Mouse (Mus musculus) bone marrow, adult 2 months (tissue): Measurements from ENCODE around the gene Gm45337. TPM values are rescaled to one million over a fixed set of nuclear protein-coding genes. Genes with fewer than 3 reads are reported as not detected.
"Not testable (repeated sequence)": the region's sequence is repeated elsewhere in the genome, so short reads cannot be mapped to it uniquely, and the experiment has no call there.

Source experiments
- H3K27ac ChIP-seq: fragments of 200-500 bp; 2 replicates; pipeline ENCODE4 v1.5.1; 2012; ENCODE audit warnings: low read depth, mild to moderate bottlenecking, control low read depth, inconsistent platforms, low read length; ENCODE audit not compliant: control insufficient read depth, poor library complexity, insufficient read depth
- H3K4me1 ChIP-seq: fragments of 200-500 bp; 2 replicates; pipeline ENCODE4 v1.6.1; 2011; ENCODE audit warnings: low read length; ENCODE audit not compliant: control insufficient read depth, insufficient read depth
- H3K4me3 ChIP-seq: fragments of 200-500 bp; replicated peaks from 2 replicates; pipeline ENCODE3; 2011; ENCODE audit warnings: mild to moderate bottlenecking, low read depth, low read length, control low read depth; ENCODE audit not compliant: control insufficient read depth
- CTCF ChIP-seq: fragments of 200-500 bp; IDR thresholded peaks from 2 replicates; pipeline ENCODE4 v1.5.1; 2011; ENCODE audit warnings: low read length, control low read depth; ENCODE audit not compliant: control insufficient read depth, insufficient read depth
- POLR2A ChIP-seq: fragments of 200-500 bp; IDR thresholded peaks from 2 replicates; pipeline ENCODE4 v1.6.1; 2011; ENCODE audit warnings: low read depth, mild to moderate bottlenecking, control low read depth, low read length, borderline replicate concordance; ENCODE audit not compliant: control insufficient read depth
- WGBS: fragments of 180-500 bp; shearing (Covaris S2); methylation state at CpG from one replicate; pipeline ENCODE4 v1.1.7; 2018; 5-methylcytosine and 5-hydroxymethylcytosine counted together
- polyA plus RNA-seq: library from polyadenylated mRNA; stranded (reverse); fragments of >200 nt; gene quantifications from 2 replicates; pipeline ENCODE4 v1.2.4, GENCODE M21; 2011; ENCODE audit warnings: low replicate concordance; ENCODE audit not compliant: missing spikeins, insufficient read depth, insufficient read length

Gm45337 gene
- not detected in 2 replicates for polyA plus RNA-seq

DNA sequence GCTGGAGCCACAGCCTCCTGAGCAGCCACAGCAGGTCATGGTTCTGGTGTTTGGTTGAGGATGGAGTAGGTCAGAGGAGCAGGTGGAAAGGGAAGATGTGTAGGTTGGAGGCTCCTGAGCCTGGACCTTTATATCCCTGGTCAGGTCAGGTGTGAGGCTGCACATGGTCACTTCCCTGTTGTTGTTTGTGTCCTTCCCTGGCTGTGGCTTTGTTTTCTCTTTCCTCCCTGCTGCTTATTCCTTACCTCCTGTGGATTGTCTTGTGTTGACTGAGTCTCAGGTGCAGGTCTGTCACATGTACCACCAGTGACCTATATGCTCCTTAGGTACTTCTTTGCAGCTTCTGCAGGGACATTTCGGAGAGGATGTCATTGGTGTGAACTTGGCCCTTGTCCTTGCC, at the start of gene Gm45337:
Gene Gm45337 (minus strand): TSS at position 101 of the 400 bp plus-strand sequence.
- H3K27ac ChIP-seq = no peak within 1 kb of the TSS
- WGBS = 62% methylated on average over 1 of the region's 1 CpGs
- no peak within 1 kb of the TSS for H3K4me3 ChIP-seq
- H3K4me1 ChIP-seq = no peaks in the 10 kb centered on the region
- TF ChIP-seq CTCF (no peak), POLR2A (no peak)

DNA sequence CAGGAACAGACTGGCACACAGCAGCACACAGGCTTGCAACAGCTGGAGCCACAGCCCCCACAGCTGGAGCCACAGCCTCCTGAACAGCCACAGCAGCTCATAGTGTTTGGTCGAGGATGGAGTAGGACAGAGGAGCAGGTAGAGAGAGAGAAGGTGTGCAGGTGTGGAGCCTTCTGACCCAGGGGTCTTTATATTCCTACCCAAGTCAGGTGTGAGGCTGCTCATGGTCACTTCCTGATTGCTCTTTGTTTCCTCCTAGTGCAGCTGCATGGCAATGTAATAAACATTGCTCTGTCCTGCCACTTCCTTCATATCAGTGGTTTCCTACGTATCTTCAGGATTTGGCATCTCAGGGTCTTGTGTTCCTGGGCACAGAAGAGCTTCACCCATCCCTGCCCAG, 45.9 kb upstream of the Gm45337 start, which contains the start of gene Gm10153:
Gene Gm10153 (minus strand): TSS at position 101 of the 400 bp plus-strand sequence.
- no peak within 1 kb of the TSS for H3K27ac ChIP-seq
- no peak within 1 kb of the TSS for H3K4me3 ChIP-seq
- WGBS = 33% methylated on average over 2 of the region's 2 CpGs
- no peak for TF ChIP-seq CTCF
- TF ChIP-seq POLR2A = no peak
- H3K4me1 ChIP-seq = no peaks in the 10 kb centered on the region

GRCm38 (mm10) chr7:142188156-142188555, 43.7 kb upstream of the Gm45337 start:
- Histone ChIP-seq H3K27ac (no peak overlapping the region), H3K4me3 (no peak overlapping the region), H3K4me1 (no peaks in the 10 kb centered on the region)
- WGBS = 63% methylated on average over 2 of the region's 2 CpGs
- TF ChIP-seq POLR2A = no peak
- no peak for TF ChIP-seq CTCF

DNA sequence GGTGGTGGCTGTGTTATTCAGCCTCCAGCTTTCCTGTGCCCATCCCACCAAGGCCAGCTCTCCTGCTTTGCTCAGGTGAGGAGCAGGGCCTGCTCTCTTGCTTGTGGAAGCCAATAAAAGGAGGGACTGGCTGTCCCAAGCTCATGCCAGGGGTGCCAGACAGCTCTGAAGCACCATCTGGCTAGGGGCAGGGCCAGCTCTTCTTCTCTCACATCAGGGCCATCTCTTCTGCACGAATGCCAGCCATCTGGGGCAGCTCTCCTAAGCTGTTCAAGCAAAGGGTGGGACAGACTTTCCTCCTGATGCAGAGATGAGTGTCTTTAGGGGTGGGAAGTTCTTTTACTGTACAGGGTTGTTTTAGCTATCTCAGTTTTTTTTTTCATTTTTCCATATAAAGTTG, 36.6 kb upstream of the Gm45337 start:
- Histone ChIP-seq H3K27ac (no peak overlapping the region), H3K4me1 (no peaks in the 10 kb centered on the region), H3K4me3 (no peak overlapping the region)
- TF ChIP-seq POLR2A (no peak), CTCF (no peak)
- WGBS = 48% methylated on average over 1 of the region's 1 CpGs

DNA sequence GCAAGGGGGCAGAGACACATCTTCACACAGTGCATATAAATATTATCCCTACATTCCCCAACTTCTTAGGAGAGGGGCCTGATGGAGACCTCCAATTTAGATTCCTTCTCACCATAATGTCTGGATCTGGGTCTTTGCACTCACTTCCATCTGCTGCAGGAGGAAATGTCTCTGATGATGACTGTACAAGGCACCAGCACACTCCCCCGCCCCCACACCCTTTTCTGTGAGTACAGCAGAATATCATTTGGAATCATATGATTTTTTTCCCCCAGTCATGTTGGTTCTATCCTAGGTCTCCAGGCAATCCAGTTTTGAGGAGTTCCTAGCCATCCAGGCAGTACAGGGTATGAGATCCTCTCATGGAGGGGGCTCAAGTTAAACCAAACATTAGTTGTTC, 34.3 kb upstream of the Gm45337 start:
- no peak for TF ChIP-seq CTCF
- no peak for TF ChIP-seq POLR2A
- 83% methylated on average over 1 of the region's 1 CpGs for WGBS
- H3K27ac ChIP-seq = no peak overlapping the region

GRCm38 (mm10) chr7:142175905-142176304, 31.5 kb upstream of the Gm45337 start, which contains the start of gene Krtap5-2:
Gene Krtap5-2 (minus strand): TSS chr7:142176005.
- not testable (repeated sequence) for H3K4me1 ChIP-seq, H3K27ac ChIP-seq, H3K4me3 ChIP-seq

More for the DNA sequence above, 34.3 kb upstream of the Gm45337 start:
- Histone ChIP-seq H3K4me1 (no peaks in the 10 kb centered on the region), H3K4me3 (no peak overlapping the region)

GRCm38 (mm10) chr7:142169836-142170235, 25.4 kb upstream of the Gm45337 start:
- Histone ChIP-seq H3K4me3 (no peak overlapping the region), H3K4me1 (no peaks in the 10 kb centered on the region)

GRCm38 (mm10) chr7:142165639-142166038, 21.2 kb upstream of the Gm45337 start, which contains the start of gene Gm4553:
Gene Gm4553 (minus strand): TSS chr7:142165739.
- H3K4me3 ChIP-seq, H3K27ac ChIP-seq, H3K4me1 ChIP-seq: not testable (repeated sequence)

More at GRCm38 (mm10) chr7:142169836-142170235, 25.4 kb upstream of the Gm45337 start:
- H3K27ac ChIP-seq = no peak overlapping the region
- TF ChIP-seq POLR2A (no peak), CTCF (no peak)
- WGBS = 43% methylated on average over 3 of the region's 3 CpGs

DNA sequence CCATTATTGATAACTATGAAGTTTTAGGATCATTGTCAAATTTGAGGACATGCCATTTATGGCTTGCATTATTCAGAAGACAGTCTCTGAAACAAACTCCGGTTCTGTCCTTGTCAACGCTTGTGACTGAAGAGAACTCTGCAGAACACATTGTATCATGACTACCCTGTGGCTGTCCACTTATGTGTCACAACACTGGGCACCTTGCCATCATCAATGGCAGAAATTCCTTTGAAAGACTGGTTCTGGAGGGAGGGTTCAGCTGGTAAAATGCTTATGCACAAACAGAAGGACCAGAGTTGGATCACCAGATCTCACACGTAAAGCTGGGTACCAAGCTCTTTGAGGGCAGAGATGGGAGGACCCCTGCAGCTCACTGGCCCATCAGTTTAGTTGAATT, 15.0 kb upstream of the Gm45337 start:
- TF ChIP-seq POLR2A = no peak
- TF ChIP-seq CTCF = no peak

DNA sequence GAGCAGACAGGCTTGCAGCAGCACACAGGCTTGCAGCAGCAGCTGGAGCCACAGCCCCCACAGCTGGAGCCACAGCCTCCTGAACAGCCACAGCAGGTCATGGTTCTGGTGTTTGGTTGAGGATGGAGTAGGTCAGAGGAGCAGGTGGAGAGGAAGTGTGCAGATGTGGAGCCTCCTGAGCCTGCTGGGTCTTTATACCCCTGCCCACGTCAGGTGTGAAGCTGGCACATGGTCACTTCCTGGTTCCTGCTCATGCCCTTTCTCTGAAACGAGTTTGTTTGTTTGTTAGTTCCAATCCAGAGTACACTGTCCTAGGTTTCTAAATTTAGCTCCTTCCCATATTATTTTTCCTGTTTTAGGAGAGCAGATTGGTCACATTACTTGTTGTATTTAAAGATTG, 12.6 kb upstream of the Gm45337 start, which contains the start of gene Gm29735:
Gene Gm29735 (minus strand): TSS at position 101 of the 400 bp plus-strand sequence.
- not testable (repeated sequence) for H3K4me1 ChIP-seq, H3K27ac ChIP-seq, H3K4me3 ChIP-seq
- 19% methylated on average over 2 of the region's 2 CpGs for WGBS

More for the DNA sequence above, 15.0 kb upstream of the Gm45337 start:
- no peak overlapping the region for H3K4me3 ChIP-seq
- no peaks in the 10 kb centered on the region for H3K4me1 ChIP-seq
- WGBS = 88% methylated on average over 3 of the region's 3 CpGs
- no peak overlapping the region for H3K27ac ChIP-seq
